Mouse (Mus musculus) CD4-positive, CD25-positive, alpha-beta regulatory T cell, adult 9 weeks (primary cell): ENCODE results near the gene Hif3a. TPM values are rescaled to one million over a fixed set of nuclear protein-coding genes. Genes with fewer than 3 reads are reported as not detected.

Experiments
- polyA plus RNA-seq: library from polyadenylated mRNA; unstranded; fragments of 100-300 nt; shearing (Covaris generic); gene quantifications from one replicate; pipeline ENCODE4 v1.2.1, GENCODE M21; 2017

The Hif3a gene
- 1.7 TPM for polyA plus RNA-seq

DNA sequence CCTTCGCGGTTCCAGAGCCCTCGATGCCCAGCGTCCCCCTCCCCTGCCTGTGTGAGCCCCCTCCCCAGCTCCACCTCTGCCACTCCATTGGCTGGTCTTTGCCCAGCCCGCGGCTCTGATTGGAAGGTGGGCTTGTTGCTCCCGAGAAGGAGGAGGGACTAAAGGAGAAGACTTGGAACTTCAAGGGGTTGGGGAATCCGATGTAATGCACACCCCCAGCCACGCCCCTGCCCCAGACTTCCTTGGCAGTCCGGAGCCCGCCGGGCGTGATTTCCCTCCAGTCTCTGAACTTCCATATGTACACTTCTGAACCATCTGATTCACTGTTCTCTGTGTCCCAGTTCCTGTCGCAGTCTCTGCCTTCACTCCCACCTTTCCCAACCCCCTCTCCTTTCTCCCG, at the start of gene Hif3a:
Hif3a (minus strand) TSS at position 39 of the 400 bp plus-strand sequence.

DNA sequence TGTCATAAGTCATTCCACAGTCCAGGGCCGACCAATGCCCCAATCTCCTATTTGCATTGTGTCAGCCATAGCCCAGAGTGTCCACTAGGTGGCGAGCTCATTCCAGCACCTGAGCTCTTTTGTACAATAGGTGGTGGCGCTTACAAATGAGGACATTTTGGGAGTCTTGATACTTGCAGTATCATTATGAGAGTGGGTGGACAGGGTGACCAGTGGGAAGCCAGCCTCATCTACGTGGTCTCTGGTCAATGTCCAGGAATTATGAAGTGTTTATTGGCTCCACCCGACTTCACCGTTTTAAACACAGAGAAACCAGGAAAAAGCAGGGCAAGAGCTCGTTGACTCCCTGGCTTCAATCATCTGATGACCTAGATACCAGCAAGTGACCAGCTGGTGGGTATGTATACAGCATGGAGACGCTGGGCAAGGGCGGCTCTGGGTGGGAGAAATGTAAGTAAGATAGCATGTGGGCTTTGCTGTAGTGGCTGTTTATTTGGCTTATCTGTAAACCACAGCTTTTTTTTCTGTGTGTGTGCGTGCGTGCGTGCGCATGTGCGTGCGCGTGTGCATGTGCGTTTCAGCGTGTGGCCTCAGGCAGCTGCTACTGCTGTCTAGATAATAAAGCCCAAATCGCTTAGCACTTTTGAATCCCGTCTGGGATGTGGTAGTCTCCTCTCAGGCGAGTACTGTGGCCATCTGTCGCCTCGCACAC, 11.8 kb upstream of the Hif3a start, which contains the start of gene Psg16:
Psg16 (plus strand) TSS at position 137 of the 712 bp plus-strand sequence.

GRCm38 (mm10) chr7:17027588-17028343, 34.5 kb downstream of the Hif3a start, which contains the start of gene Ppp5c:
Gene Ppp5c (minus strand): TSS chr7:17027924.

DNA sequence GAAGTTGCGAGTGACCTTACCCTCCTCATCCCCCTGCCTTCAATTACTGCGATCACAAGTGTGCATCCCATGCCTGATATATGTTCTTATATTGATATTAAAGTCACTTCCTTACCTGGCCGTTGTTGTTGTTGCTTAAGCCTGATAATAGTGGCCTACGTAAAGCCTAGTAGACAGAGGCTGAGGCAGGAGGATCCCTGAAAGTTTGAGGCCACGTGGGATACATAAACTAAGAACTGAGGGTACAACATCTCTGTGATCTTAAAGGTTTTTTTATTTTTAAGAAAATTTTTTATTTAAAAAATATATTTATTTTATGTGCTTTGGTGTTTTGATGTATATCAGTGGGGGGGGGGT, 69.8 kb downstream of the Hif3a start, which contains the start of gene Ccdc8:
Ccdc8 (plus strand) TSS at position 258 of the 357 bp plus-strand sequence.

GRCm38 (mm10) chr7:16982859-16983568, 79.2 kb downstream of the Hif3a start, which contains the start of gene Gm42372:
Gene Gm42372 (plus strand): TSS chr7:16983086.

Other genes with a start within 250 kb of the Hif3a start
- 14.1 TPM for gene Strn4, start 246.5 kb downstream of the Hif3a start, polyA plus RNA-seq
- gene Fkrp, start 245.7 kb downstream of the Hif3a start, polyA plus RNA-seq, result 3.7 TPM
- 247 TPM for gene Prkd2, start 219.5 kb downstream of the Hif3a start, polyA plus RNA-seq
- gene Dact3, start 187.1 kb downstream of the Hif3a start, polyA plus RNA-seq, result not detected
- gene Gng8, start 170.6 kb downstream of the Hif3a start, polyA plus RNA-seq, result not detected
- gene Ptgir, start 155.9 kb downstream of the Hif3a start, polyA plus RNA-seq, result 7.3 TPM
- gene Calm3, start 138.3 kb downstream of the Hif3a start, polyA plus RNA-seq, result 73.4 TPM
- gene Pnmal2, start 117.7 kb downstream of the Hif3a start, polyA plus RNA-seq, result not detected
- gene Pnmal1, start 102.7 kb downstream of the Hif3a start, polyA plus RNA-seq, result not detected
- 4.1 TPM for gene Gm42372, start 79.3 kb downstream of the Hif3a start, polyA plus RNA-seq
- gene Ccdc8, start 69.7 kb downstream of the Hif3a start, polyA plus RNA-seq, result 0.05 TPM
- 120 TPM for gene Ppp5c, start 34.5 kb downstream of the Hif3a start, polyA plus RNA-seq
- gene Psg16, start 11.6 kb upstream of the Hif3a start, polyA plus RNA-seq, result 0.81 TPM
- not detected for gene Ceacam3, start 87.9 kb upstream of the Hif3a start, polyA plus RNA-seq
- not detected for gene Psg29, start 141.1 kb upstream of the Hif3a start, polyA plus RNA-seq